Mouse (Mus musculus): ENCODE results near the gene Ank3.

GRCm38 (mm10) chr10:69544653-69545052, 146.1 kb downstream of the Ank3 start:
- no peak for TF ChIP-seq CTCF (IDR thresholded peaks at IDR 0.05; ENCODE audit: extremely low read depth, insufficient read length, insufficient replicate concordance, low read depth, low read length)
- no peak for TF ChIP-seq POLR2A (IDR thresholded peaks at IDR 0.05; ENCODE audit: low read depth, low read length)
